Mouse (Mus musculus) liver, embryonic 13.5 days (tissue): ENCODE data around the gene Slc25a17. TPM values are rescaled to one million over a fixed set of nuclear protein-coding genes. Genes with fewer than 3 reads are reported as not detected.

Source experiments
- ATAC-seq: fragments of 200-750 bp; cut with Nextera tagmentation; 2 replicates; pipeline ENCODE4 v1.8.0; 2017; ENCODE audit warnings: low read depth, mild to moderate bottlenecking, moderate number of reproducible peaks, moderate library complexity
- DNase-seq: peaks from one replicate; pipeline ENCODE4 v3.0.0; 2022
- H3K27ac ChIP-seq: fragments of 300-500 bp; sonication (generic); 2 replicates; pipeline ENCODE4 v1.5.1; 2015; ENCODE audit warnings: moderate library complexity, mild to moderate bottlenecking, inconsistent platforms
- H3K27me3 ChIP-seq: fragments of 300-500 bp; sonication (generic); 2 replicates; pipeline ENCODE4 v1.6.1; 2015; ENCODE audit warnings: mild to moderate bottlenecking, inconsistent platforms
- H3K36me3 ChIP-seq: fragments of 300-500 bp; sonication (generic); 2 replicates; pipeline ENCODE4 v1.6.1; 2015; ENCODE audit warnings: mild to moderate bottlenecking, inconsistent platforms
- H3K4me1 ChIP-seq: fragments of 300-500 bp; sonication (generic); replicated peaks from 2 replicates; pipeline ENCODE4 v1.6.1; 2015; ENCODE audit warnings: inconsistent platforms
- H3K4me2 ChIP-seq: fragments of 300-500 bp; sonication (generic); 2 replicates; pipeline ENCODE4 v1.6.1; 2015; ENCODE audit warnings: inconsistent platforms, mild to moderate bottlenecking, moderate library complexity
- H3K4me3 ChIP-seq: fragments of 300-500 bp; sonication (generic); replicated peaks from 2 replicates; pipeline ENCODE4 v1.5.1; 2015; ENCODE audit warnings: mild to moderate bottlenecking, inconsistent platforms
- H3K9ac ChIP-seq: fragments of 300-500 bp; sonication (generic); 2 replicates; pipeline ENCODE4 v1.6.1; 2015; ENCODE audit warnings: mild to moderate bottlenecking, inconsistent platforms
- H3K9me3 ChIP-seq: fragments of 300-500 bp; sonication (generic); replicated peaks from 2 replicates; pipeline ENCODE4 v1.6.1; 2016; ENCODE audit warnings: inconsistent platforms
- WGBS: fragments of 180-500 bp; shearing (Covaris S2); methylation state at CpG from one replicate; pipeline ENCODE4 v1.1.7; 2015; ENCODE audit not compliant: insufficient replicate concordance; 5-methylcytosine and 5-hydroxymethylcytosine counted together
- polyA plus RNA-seq: library from polyadenylated mRNA; unstranded; fragments of >200 nt; fragmentation: Nextera tagmentation; extraction: Ambion mirVana; gene quantifications from 2 replicates; pipeline ENCODE4 v1.2.1, GENCODE M21; 2015

The Slc25a17 gene
- polyA plus RNA-seq, 1 experiment from 2014 or later = 44.9 TPM

DNA sequence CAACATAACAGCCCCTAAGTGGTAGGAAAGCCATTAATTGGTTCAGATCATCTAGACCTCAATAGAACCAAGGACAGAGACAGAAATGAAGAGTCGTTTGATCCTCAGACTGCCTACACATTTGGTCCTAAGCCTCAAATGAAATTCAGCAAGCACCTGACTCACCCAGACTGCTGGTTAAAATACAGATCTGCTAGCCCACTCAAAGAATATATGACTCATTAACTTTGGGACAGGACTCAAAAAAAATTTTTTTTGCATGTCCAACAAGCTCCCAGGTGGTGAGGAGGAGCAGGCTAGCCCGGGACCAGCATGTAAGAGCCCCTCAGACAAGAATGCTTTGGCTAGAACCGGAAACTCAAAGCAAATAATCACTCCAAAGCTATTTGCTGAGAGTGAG, 40.5 kb downstream of the Slc25a17 start:
- Histone ChIP-seq H3K27me3 (no peaks in the 10 kb centered on the region), H3K9me3 (no peaks in the 10 kb centered on the region), H3K4me1 (no peaks in the 10 kb centered on the region), H3K4me3 (no peak overlapping the region), H3K27ac (no peak overlapping the region), H3K4me2 (no peak overlapping the region), H3K9ac (no peak overlapping the region), H3K36me3 (peaks cover 69% of the 10 kb centered on the region)
- DNase-seq = no peak
- no peak for ATAC-seq
- 79% methylated on average over 3 of the region's 3 CpGs for WGBS

DNA sequence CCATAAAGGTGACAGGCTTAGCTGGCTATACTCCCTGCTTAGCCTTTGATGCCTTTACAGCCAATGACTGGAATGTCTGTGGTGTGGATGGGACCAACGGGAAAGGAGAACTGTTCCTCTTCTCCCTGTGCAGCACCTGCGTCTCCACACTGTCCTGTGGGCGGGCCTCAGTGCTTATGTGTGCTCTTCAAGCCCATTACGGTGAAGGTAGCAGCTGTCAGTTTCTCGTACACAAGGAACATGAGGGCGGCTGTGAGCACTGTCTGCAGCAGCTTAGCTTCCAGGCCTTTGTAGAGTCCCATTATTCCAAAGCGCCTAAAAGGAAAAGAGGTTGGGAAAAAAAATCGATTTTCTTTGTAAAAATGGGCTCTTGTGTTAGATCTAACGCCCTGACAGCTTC, 41.1 kb downstream of the Slc25a17 start:
- H3K9ac ChIP-seq = no peak overlapping the region
- no peak for DNase-seq
- H3K4me3 ChIP-seq = no peak overlapping the region
- WGBS = 82% methylated on average over 9 of the region's 9 CpGs
- no peak for ATAC-seq
- H3K9me3 ChIP-seq = no peaks in the 10 kb centered on the region
- no peak overlapping the region for H3K4me2 ChIP-seq
- H3K4me1 ChIP-seq = no peaks in the 10 kb centered on the region
- no peak overlapping the region for H3K27ac ChIP-seq
- H3K27me3 ChIP-seq = no peaks in the 10 kb centered on the region
- H3K36me3 ChIP-seq = peaks cover 65% of the 10 kb centered on the region

DNA sequence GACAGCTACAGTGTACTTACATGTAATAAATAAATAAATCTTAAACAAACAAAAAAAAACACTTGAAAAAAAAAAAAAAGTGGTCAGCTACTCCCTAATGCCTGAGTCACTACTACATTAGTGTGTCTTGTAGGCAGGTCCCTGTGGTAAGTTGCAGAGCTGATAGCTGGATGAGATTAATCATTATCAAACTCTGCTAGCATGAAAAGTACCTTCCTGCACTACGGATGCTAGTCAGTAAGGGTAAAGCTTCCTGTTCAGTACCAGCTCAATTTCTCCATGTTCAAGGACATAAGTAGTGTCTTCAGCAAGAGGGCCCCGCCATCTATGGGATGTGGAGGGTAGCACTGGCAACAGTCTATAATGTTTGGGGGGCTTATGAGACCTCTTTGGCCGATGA, 46.7 kb downstream of the Slc25a17 start:
- no peaks in the 10 kb centered on the region for H3K4me1 ChIP-seq
- no peak overlapping the region for H3K4me3 ChIP-seq
- no peak overlapping the region for H3K9ac ChIP-seq
- DNase-seq = no peak
- peaks cover 22% of the 10 kb centered on the region for H3K36me3 ChIP-seq
- no peak overlapping the region for H3K4me2 ChIP-seq
- H3K9me3 ChIP-seq = no peaks in the 10 kb centered on the region
- ATAC-seq = no peak
- 70% methylated on average over 3 of the region's 3 CpGs for WGBS
- no peak overlapping the region for H3K27ac ChIP-seq
- no peaks in the 10 kb centered on the region for H3K27me3 ChIP-seq

DNA sequence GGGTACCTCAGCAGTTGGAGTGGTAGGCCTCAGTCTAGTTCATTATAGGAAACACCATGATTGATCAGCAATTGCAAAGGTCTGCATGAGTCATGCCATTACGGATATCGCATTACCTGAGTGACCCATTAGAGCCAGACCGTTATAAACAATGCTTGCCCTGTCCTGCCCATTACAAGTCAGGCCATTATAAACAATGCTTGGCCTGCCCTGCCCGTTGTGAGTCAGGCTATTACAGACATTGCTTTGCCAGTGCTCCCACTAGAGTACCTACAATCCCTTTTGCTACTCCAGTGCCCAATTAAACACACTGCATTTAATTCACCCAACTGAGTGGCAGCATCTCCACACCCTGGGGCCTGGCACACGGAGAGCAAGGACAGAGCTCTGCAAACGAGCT, 49.6 kb downstream of the Slc25a17 start:
- Histone ChIP-seq H3K36me3 (peaks cover 2% of the 10 kb centered on the region; the same call in 1 of the 2 replicates), H3K4me2 (no peak overlapping the region), H3K27ac (no peak overlapping the region), H3K4me3 (no peak overlapping the region), H3K9me3 (no peaks in the 10 kb centered on the region), H3K27me3 (no peaks in the 10 kb centered on the region), H3K9ac (no peak overlapping the region), H3K4me1 (no peaks in the 10 kb centered on the region)
- WGBS = 71% methylated on average over 6 of the region's 6 CpGs
- DNase-seq (no peak), ATAC-seq (no peak)

DNA sequence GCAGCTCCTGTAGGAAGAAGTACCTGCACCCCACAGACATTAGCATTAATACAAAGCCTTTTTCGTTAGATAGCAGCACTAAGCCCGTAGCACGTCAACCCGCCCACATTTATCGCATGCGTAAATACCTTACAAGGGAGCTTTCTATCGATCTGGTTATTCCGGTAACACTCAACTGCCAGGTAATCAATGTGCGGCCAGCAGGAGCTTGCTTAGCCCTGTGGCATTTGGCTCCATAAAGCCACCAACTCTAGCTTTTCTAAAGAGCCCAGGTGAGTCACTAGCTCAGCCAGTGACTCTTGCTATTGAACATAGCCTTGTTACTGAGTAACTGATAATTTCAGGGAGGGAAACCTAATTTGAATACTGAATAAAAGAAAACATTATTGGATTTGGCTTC, 50.3 kb downstream of the Slc25a17 start:
- 86% methylated on average over 9 of the region's 9 CpGs for WGBS
- H3K4me3 ChIP-seq = no peak overlapping the region
- DNase-seq = no peak
- H3K9me3 ChIP-seq = no peaks in the 10 kb centered on the region
- no peak overlapping the region for H3K9ac ChIP-seq
- H3K27ac ChIP-seq = no peak overlapping the region
- ATAC-seq = no peak
- H3K4me1 ChIP-seq = no peaks in the 10 kb centered on the region
- no peaks in the 10 kb centered on the region for H3K27me3 ChIP-seq
- H3K36me3 ChIP-seq = no peaks in the 10 kb centered on the region
- no peak overlapping the region for H3K4me2 ChIP-seq

DNA sequence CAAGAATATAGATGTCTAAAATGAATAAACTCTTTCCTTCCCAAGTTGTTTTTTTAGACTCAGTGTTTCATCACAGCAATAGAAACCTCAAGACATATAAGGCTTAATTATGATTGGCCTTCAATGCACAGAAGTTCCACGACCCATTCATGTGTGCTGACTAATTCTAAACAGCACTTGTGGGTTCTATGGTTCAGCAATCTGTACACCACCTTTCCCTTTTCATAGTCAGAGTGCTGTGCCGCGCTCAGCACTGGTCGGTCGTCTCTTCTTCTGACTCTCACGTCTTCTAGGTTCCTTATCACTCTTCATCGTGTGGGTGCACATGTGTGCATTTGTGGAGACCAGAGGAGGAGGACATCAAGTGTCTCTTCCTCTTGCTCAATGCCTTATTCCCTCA, 52.6 kb downstream of the Slc25a17 start:
- WGBS = 57% methylated on average over 7 of the region's 7 CpGs
- DNase-seq = no peak
- Histone ChIP-seq H3K9ac (no peak overlapping the region), H3K27me3 (no peaks in the 10 kb centered on the region), H3K4me3 (no peak overlapping the region), H3K9me3 (no peaks in the 10 kb centered on the region), H3K27ac (no peak overlapping the region), H3K4me1 (no peaks in the 10 kb centered on the region), H3K36me3 (no peaks in the 10 kb centered on the region), H3K4me2 (no peak overlapping the region)
- ATAC-seq = no peak

DNA sequence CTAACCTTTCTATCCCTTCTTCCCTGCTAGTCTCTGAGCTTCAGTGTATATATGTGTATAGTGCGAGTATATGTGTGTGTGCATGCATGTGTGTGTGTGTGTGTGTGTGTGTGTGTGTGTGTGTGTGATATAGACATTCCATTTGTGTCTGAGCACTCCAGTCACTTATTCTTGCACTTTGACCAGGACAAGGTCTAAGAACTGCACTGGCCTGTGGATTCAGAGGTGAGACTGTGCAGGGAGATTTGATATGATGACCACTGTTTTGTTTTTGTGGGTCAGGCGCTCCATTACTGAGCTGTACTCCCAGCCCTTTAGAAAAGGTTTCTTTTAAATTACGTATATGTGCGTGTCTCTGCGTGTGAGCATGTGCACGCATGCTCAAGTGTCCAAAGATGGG, 54.1 kb downstream of the Slc25a17 start:
- H3K36me3 ChIP-seq = no peaks in the 10 kb centered on the region
- H3K27me3 ChIP-seq = no peaks in the 10 kb centered on the region
- no peak overlapping the region for H3K9ac ChIP-seq
- no peak for ATAC-seq
- H3K27ac ChIP-seq = no peak overlapping the region
- no peak overlapping the region for H3K4me3 ChIP-seq
- 79% methylated on average over 6 of the region's 6 CpGs for WGBS
- no peaks in the 10 kb centered on the region for H3K4me1 ChIP-seq
- H3K9me3 ChIP-seq = no peaks in the 10 kb centered on the region
- no peak overlapping the region for H3K4me2 ChIP-seq
- no peak for DNase-seq

DNA sequence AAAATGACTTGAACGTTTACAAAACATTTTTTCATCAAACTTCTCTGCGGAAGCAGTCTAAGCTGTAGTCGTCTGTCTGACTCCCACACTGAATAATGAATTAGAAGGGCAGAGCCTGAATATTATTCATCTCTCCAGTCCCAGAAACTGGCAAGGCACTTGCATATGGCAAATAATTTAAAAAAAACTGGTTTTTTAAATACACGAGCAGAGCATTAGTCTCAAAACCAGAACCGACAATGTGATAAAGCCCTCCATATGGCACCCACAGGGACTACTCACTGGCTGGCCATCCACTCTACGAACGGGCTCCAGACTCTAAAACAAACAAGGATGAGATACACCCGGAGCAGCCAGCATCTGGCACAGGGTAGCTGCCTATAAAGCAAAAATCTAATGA, 55.6 kb downstream of the Slc25a17 start:
- ATAC-seq (no peak), DNase-seq (no peak)
- no peaks in the 10 kb centered on the region for H3K36me3 ChIP-seq
- H3K27ac ChIP-seq = no peak overlapping the region
- H3K4me1 ChIP-seq = 0 out of 2 replicates have a peak, but pooled peaks cover 2% of the 10 kb centered on the region
- no peaks in the 10 kb centered on the region for H3K27me3 ChIP-seq
- H3K9ac ChIP-seq = no peak overlapping the region
- H3K9me3 ChIP-seq = no peaks in the 10 kb centered on the region
- H3K4me2 ChIP-seq = no peak overlapping the region
- 69% methylated on average over 8 of the region's 8 CpGs for WGBS
- no peak overlapping the region for H3K4me3 ChIP-seq

DNA sequence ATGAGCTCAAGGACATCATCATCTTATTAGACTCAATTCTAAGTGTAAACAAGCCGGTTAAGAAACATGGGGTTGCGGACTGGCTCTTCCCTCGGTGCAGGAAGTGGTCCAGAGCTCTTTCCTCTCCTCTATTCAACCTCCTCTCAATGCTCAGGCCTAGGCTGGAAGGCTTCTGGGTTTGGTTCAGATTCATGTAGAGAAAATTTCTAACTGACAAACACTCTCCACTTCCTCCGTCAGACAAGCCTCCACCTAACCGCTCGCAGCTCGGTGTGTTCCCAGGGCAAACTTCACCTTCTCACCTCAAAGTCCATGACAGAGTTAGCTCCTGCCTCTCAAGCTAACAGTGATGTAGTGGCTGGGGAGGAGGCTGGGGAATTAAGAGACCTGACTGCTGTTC, 56.6 kb downstream of the Slc25a17 start:
- Histone ChIP-seq H3K36me3 (no peaks in the 10 kb centered on the region), H3K4me3 (no peak overlapping the region), H3K9ac (no peak overlapping the region), H3K27me3 (no peaks in the 10 kb centered on the region), H3K4me1 (0 out of 2 replicates have a peak, but pooled peaks cover 2% of the 10 kb centered on the region), H3K27ac (no peak overlapping the region), H3K9me3 (no peaks in the 10 kb centered on the region), H3K4me2 (no peak overlapping the region)
- WGBS = 76% methylated on average over 7 of the region's 7 CpGs
- ATAC-seq = no peak
- no peak for DNase-seq

DNA sequence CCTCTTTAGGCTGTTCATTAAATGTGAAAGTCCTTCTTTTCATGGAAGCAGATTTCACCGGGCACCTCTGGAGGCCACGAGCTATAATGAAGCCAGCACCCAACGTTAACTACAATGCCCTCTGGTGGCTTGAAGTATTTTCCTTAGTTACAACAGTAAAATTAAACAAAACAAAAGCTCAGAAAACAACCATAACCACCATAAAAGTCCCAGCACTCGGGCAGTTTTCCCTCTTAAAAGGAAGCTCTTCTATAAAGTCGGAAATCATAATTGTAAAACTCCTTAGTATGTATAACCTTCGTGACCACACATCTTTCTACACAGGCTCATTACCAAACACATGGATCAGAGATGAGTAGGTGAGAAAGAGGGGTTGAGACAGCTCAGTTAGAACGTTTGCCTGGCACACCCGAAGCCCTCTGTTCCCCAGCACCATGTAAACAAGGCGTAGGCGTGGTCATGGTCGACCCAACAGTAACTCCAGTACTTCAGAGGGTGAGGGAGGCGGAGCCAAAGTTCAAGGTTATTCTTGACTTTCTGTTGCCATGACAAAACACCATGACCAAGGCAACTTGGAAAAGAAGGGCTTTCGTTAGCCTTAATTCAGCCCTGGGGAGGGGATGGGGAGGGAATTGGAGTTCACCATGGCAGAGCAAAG, 58.3 kb downstream of the Slc25a17 start:
- H3K27ac ChIP-seq = no peak overlapping the region
- H3K4me3 ChIP-seq = no peak overlapping the region
- H3K4me1 ChIP-seq = 0 out of 2 replicates have a peak, but pooled peaks cover 2% of the 10 kb centered on the region
- no peak overlapping the region for H3K9ac ChIP-seq
- no peak overlapping the region for H3K4me2 ChIP-seq
- no peaks in the 10 kb centered on the region for H3K9me3 ChIP-seq
- H3K27me3 ChIP-seq = no peaks in the 10 kb centered on the region
- ATAC-seq = no peak
- 52% methylated on average over 13 of the region's 13 CpGs for WGBS
- no peak for DNase-seq
- no peaks in the 10 kb centered on the region for H3K36me3 ChIP-seq

DNA sequence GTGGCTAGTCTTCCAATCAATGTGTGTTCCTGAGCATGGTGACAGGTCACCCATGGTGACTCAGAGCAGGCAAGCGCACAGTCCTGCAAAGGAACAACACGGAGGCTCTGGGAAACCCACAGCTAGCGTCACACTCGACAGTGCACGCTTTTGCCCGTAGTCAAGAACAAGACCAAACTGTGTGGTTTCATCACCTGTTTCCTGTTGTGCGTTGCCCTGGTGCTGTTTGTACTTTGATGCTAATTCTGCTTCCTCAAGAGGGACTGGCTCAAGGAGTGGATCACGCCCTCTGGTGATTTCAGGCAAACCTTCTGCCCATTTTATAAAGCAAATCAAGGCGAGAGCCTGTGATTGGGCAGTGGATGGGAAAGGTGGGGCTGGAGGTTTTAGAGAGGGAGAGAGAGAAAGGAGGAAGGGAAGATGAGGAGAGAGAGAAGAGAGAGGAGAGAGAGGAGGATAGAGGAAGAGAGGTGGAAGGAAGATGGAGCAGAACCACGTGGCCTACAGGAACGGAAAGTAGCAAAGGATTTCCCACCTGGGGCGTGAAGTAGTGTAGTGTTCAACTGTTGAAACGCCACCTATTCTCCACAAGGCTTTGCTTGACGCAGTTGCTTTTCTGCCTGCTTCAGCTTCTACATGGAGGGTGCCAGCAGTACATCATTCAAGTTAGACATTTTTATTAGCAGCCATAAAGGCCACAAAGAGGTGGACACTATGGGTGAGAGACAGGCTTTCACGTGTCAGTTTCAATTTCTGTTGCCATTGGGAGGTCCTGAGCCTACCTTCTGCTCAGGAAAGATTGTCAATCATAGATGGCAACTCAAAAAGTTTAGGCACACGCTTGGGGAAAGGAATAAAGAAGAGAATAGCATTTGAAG, 59.2 kb downstream of the Slc25a17 start:
- Histone ChIP-seq H3K9ac (no peak overlapping the region), H3K4me3 (no peak overlapping the region), H3K4me2 (no peak overlapping the region), H3K27ac (no peak overlapping the region), H3K36me3 (no peaks in the 10 kb centered on the region), H3K27me3 (no peaks in the 10 kb centered on the region), H3K9me3 (no peaks in the 10 kb centered on the region), H3K4me1 (0 out of 2 replicates have a peak, but pooled peaks cover 2% of the 10 kb centered on the region)
- ATAC-seq (no peak), DNase-seq (no peak)
- WGBS = 28% methylated on average over 16 of the region's 16 CpGs
